Mouse (Mus musculus) lung, embryonic 16.5 days (tissue): Measurements from ENCODE around the gene Rtn4rl2. TPM values are rescaled to one million over a fixed set of nuclear protein-coding genes. Genes with fewer than 3 reads are reported as not detected.

Experiments
- ATAC-seq: fragments of 200-750 bp; cut with Nextera tagmentation; 2 replicates; pipeline ENCODE4 v1.8.0; 2017; ENCODE audit warnings: low read depth, mild to moderate bottlenecking, moderate library complexity
- H3K27ac ChIP-seq: fragments of 300-500 bp; sonication (generic); 2 replicates; pipeline ENCODE4 v1.5.1; 2014; ENCODE audit warnings: mild to moderate bottlenecking, control low read depth, low read length
- H3K27me3 ChIP-seq: fragments of 300-500 bp; sonication (generic); 2 replicates; pipeline ENCODE4 v1.6.1; 2014; ENCODE audit warnings: low read depth, low read length, mixed read lengths; ENCODE audit not compliant: control insufficient read depth, insufficient read depth
- H3K36me3 ChIP-seq: fragments of 300-500 bp; sonication (generic); 2 replicates; pipeline ENCODE4 v1.6.1; 2014; ENCODE audit warnings: low read length; ENCODE audit not compliant: control insufficient read depth, insufficient read depth
- H3K4me1 ChIP-seq: fragments of 300-500 bp; sonication (generic); replicated peaks from 2 replicates; pipeline ENCODE4 v1.6.1; 2014; ENCODE audit warnings: low read length, mixed read lengths; ENCODE audit not compliant: control insufficient read depth, insufficient read depth
- H3K4me2 ChIP-seq: fragments of 300-500 bp; sonication (generic); 2 replicates; pipeline ENCODE4 v1.6.1; 2014; ENCODE audit warnings: low read depth, low read length, control low read depth
- H3K4me3 ChIP-seq: fragments of 300-500 bp; sonication (generic); 2 replicates; pipeline ENCODE4 v1.5.1; 2014; ENCODE audit warnings: mild to moderate bottlenecking, low read length, control low read depth
- H3K9ac ChIP-seq: fragments of 300-500 bp; sonication (generic); 2 replicates; pipeline ENCODE4 v1.6.1; 2014; ENCODE audit warnings: low read length, control low read depth
- H3K9me3 ChIP-seq: fragments of 300-500 bp; sonication (generic); 2 replicates; pipeline ENCODE4 v1.6.1; 2016; ENCODE audit warnings: low read length; ENCODE audit not compliant: control insufficient read depth
- WGBS: fragments of 180-500 bp; shearing (Covaris S2); extraction: QIAGEN DNeasy Blood & Tissue Kit; methylation state at CpG from one replicate; pipeline ENCODE4 v1.1.7; 2014; 5-methylcytosine and 5-hydroxymethylcytosine counted together
- polyA plus RNA-seq: library from polyadenylated mRNA; unstranded; fragments of >200 nt; fragmentation: Nextera tagmentation; extraction: Ambion mirVana; gene quantifications from 2 replicates; pipeline ENCODE4 v1.2.1, GENCODE M21; 2015

Gene Rtn4rl2
- polyA plus RNA-seq, 1 experiment from 2014 or later = 0.31 TPM

GRCm38 (mm10) chr2:84880590-84880989, 5.9 kb downstream of the Rtn4rl2 start:
- no peaks in the 10 kb centered on the region for H3K36me3 ChIP-seq
- no peak overlapping the region for H3K9ac ChIP-seq
- no peaks in the 10 kb centered on the region for H3K9me3 ChIP-seq
- peaks cover 8% of the 10 kb centered on the region; the same call in 1 of the 2 replicates for H3K4me1 ChIP-seq
- ATAC-seq = no peak
- H3K27ac ChIP-seq = no peak overlapping the region
- peaks cover 49% of the 10 kb centered on the region for H3K27me3 ChIP-seq
- no peak overlapping the region for H3K4me2 ChIP-seq
- 71% methylated on average over 8 of the region's 8 CpGs for WGBS
- H3K4me3 ChIP-seq = no peak overlapping the region

DNA sequence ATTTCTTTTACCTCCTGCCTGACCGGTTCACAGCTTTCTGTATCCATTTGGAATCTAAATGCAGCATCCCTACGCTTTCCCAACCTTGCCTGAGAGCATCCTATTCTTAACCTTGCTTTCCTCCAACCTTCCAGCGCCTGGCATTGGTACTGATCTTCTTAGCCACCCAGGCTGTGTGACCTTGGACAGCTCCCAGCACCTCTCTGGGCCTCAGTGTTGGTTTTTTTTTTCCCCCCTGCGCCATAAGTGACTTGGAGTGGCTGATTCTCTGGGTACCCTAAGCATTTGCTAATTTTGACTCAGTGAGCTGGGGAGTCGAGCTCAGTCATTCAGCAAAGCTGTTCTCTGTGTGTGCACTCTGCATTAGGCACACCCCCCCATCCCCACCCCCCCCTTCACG, 10.7 kb downstream of the Rtn4rl2 start:
- no peaks in the 10 kb centered on the region for H3K9me3 ChIP-seq
- 35% methylated on average over 6 of the region's 6 CpGs for WGBS
- peaks cover 10% of the 10 kb centered on the region for H3K4me1 ChIP-seq
- ATAC-seq = no peak
- no peak overlapping the region for H3K4me2 ChIP-seq
- no peak overlapping the region for H3K27ac ChIP-seq
- H3K9ac ChIP-seq = no peak overlapping the region
- H3K27me3 ChIP-seq = peaks cover 48% of the 10 kb centered on the region
- H3K4me3 ChIP-seq = no peak overlapping the region
- H3K36me3 ChIP-seq = no peaks in the 10 kb centered on the region

DNA sequence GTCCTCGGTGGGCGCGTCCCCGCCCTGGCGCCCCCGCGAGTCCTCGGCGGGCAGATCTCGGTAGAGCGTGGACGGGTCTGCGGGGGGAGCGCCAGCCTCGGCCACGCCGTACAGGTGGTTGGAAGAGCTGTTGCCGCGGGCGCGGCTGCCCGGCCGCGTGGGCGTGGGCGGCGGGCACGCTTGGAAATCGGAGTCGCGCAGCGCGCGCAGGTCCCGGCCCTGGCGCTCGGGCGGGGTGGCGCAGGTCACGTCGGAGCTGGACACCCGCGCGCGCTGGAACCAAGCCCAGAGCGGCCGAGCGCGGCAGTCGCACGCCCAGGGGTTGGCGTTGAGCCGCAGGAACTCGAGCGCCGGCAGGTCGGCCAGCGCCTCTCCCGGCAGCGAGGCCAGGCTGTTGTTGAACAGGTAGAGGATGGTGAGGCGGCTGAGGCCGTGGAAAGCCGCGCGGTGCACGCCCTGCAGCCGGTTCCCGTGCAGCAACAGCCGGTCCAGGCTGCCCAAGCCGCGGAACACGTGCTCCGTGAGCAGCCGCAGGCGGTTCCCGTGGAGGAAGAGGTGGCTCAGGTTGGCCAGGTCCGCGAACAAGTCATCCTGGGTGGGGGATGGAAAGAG, 14.3 kb downstream of the Rtn4rl2 start:
- under 1% methylated on average over 66 of the region's 78 CpGs for WGBS
- Histone ChIP-seq H3K27ac (no peak overlapping the region), H3K4me1 (peaks cover 10% of the 10 kb centered on the region), H3K9me3 (no peaks in the 10 kb centered on the region), H3K27me3 (peaks cover 78% of the 10 kb centered on the region), H3K4me3 (peak overlapping the region; percentile 54), H3K36me3 (no peaks in the 10 kb centered on the region), H3K9ac (peak overlapping the region; percentile 38; the same call in 1 of the 2 replicates), H3K4me2 (peak overlapping the region; percentile 94)
- peak; percentile 75 for ATAC-seq

- Histone ChIP-seq H3K27me3 (peaks cover 89% of the 10 kb centered on the region), H3K9me3 (no peaks in the 10 kb centered on the region), H3K4me1 (peaks cover 13% of the 10 kb centered on the region), H3K27ac (no peak overlapping the region), H3K36me3 (no peaks in the 10 kb centered on the region), H3K4me3 (no peak overlapping the region), H3K9ac (no peak overlapping the region), H3K4me2 (no peak overlapping the region)
- 58% methylated on average over 4 of the region's 4 CpGs for WGBS
- no peak for ATAC-seq
These were observed 15.8 kb downstream of the Rtn4rl2 start for GRCm38 (mm10) chr2:84870623-84871160.

GRCm38 (mm10) chr2:84868977-84869376, 17.5 kb downstream of the Rtn4rl2 start:
- Histone ChIP-seq H3K36me3 (no peaks in the 10 kb centered on the region), H3K4me1 (peaks cover 14% of the 10 kb centered on the region), H3K27ac (no peak overlapping the region), H3K9ac (no peak overlapping the region), H3K9me3 (no peaks in the 10 kb centered on the region), H3K4me3 (no peak overlapping the region), H3K4me2 (no peak overlapping the region), H3K27me3 (peaks cover 77% of the 10 kb centered on the region)
- 58% methylated on average over 2 of the region's 2 CpGs for WGBS
- ATAC-seq = no peak

DNA sequence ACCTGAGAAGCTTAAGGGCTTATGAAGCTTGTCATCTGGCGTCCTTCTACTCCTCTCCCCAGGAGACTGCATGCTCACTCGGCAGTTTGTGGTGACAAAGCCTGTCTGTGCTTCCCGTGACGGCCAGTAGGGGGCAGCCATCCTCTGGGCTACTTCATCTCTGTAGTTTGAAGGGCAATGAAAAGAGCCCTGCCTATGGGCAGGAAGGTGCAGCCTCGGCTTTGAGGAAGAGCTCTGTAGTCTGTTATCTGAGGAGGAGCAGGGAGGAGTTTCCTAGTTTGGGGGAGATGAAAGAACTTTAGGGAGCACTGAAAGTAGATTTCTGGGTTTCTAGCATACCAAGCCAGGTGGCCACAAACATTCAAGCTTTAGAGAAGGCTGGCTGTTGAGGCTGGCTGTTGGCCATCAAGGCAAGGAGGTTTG, 18.0 kb downstream of the Rtn4rl2 start:
- Histone ChIP-seq H3K36me3 (no peaks in the 10 kb centered on the region), H3K9ac (no peak overlapping the region), H3K27me3 (peaks cover 72% of the 10 kb centered on the region), H3K4me2 (no peak overlapping the region), H3K4me1 (peaks cover 14% of the 10 kb centered on the region), H3K27ac (no peak overlapping the region), H3K9me3 (no peaks in the 10 kb centered on the region), H3K4me3 (no peak overlapping the region)
- 0 out of 2 replicates have a peak, but pooled peaks have one; percentile 3 for ATAC-seq
- WGBS = 7% methylated on average over 5 of the region's 5 CpGs

GRCm38 (mm10) chr2:84865616-84866571, 20.6 kb downstream of the Rtn4rl2 start:
- peak; percentile 47 for ATAC-seq
- H3K27me3 ChIP-seq = peaks cover 46% of the 10 kb centered on the region

DNA sequence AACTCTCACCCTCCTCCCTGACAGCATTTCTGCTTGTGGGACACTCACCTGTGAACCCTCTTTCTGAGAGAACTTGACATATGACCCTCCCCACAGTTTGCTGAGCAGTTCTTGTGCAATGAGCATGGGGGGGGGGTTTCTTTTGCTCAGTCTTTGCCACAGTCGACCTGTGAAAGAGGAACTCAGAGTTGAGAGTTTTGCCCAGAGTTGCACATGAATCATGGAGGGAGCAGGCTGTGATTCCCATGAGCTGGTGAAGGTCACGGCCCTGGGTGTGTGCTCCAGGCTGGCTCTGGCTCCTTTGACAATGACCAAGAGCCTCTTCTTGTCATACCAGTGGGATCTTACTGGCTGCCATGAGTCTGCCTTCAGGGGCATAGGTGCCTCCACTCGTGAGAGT, 24.3 kb downstream of the Rtn4rl2 start:
- no peak overlapping the region for H3K27ac ChIP-seq
- peaks cover 4% of the 10 kb centered on the region for H3K36me3 ChIP-seq
- no peak overlapping the region for H3K9ac ChIP-seq
- no peak overlapping the region for H3K4me2 ChIP-seq
- 68% methylated on average over 3 of the region's 3 CpGs for WGBS
- ATAC-seq = no peak
- no peak overlapping the region for H3K4me3 ChIP-seq
- peaks cover 15% of the 10 kb centered on the region for H3K27me3 ChIP-seq
- peaks cover 4% of the 10 kb centered on the region for H3K4me1 ChIP-seq
- no peaks in the 10 kb centered on the region for H3K9me3 ChIP-seq

More at GRCm38 (mm10) chr2:84865616-84866571, 20.6 kb downstream of the Rtn4rl2 start:
- Histone ChIP-seq H3K36me3 (peaks cover 3% of the 10 kb centered on the region), H3K4me3 (peak overlapping the region; percentile 37), H3K9me3 (no peaks in the 10 kb centered on the region), H3K27ac (no peak overlapping the region), H3K4me2 (peak overlapping the region; percentile 65), H3K4me1 (peaks cover 4% of the 10 kb centered on the region), H3K9ac (peak overlapping the region; percentile 11; the same call in 1 of the 2 replicates)
- WGBS = 1% methylated on average over 44 of the region's 47 CpGs

DNA sequence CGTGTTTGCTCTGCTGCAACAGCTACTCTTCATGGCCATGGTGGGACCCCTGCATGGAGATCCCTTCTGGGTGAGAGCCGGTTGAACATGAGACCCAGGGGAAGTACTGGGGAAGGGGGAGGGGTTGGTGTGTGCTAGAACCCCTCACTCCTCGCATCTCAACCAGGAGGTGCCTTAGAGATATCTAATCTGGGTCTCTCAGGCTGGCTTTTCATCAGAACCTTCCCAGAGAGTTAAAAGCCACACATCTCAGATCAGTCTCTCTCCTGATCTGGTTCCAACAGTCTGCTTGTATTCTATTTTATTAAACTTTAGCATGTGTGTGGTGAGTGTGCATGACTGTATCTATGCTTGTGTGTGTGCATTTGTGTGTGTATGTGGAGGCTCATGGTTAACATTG, 25.1 kb downstream of the Rtn4rl2 start:
- Histone ChIP-seq H3K27ac (no peak overlapping the region), H3K4me2 (no peak overlapping the region), H3K27me3 (peaks cover 7% of the 10 kb centered on the region), H3K4me3 (no peak overlapping the region), H3K9ac (no peak overlapping the region), H3K4me1 (peaks cover 4% of the 10 kb centered on the region), H3K9me3 (no peaks in the 10 kb centered on the region), H3K36me3 (peaks cover 8% of the 10 kb centered on the region)
- ATAC-seq = no peak
- 81% methylated on average over 3 of the region's 3 CpGs for WGBS
